Mouse (Mus musculus): ENCODE measurements at regions not wholly inside any gene's neighbourhood (a gene's known extent, or its start where the extent isn't known, plus 50 kb on each side); places are given as distances from the start of the nearest gene placed in this dataset.

DNA sequence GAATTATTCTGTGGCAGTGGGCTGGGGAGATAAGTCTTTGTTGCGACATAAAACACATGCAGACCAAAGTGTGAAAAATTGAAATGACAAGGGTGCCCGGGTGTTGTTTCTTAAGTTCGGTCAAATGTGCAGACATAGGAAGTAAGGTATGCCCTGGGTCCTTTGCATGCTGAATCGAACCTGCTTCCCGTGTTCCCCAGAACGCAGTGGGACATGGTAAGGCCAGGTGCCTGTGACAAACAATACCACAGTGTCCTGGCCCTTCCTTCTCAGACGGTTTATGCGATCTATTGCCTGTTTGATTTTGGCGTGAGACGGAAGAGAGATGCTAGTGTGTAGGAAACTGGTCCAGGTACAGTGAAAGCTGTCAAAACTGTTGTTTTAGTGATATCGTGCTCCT, 1022.1 kb downstream of the Adgrl2 start:
- DNase-seq (ENCODE audit: low spot score) = no peak

DNA sequence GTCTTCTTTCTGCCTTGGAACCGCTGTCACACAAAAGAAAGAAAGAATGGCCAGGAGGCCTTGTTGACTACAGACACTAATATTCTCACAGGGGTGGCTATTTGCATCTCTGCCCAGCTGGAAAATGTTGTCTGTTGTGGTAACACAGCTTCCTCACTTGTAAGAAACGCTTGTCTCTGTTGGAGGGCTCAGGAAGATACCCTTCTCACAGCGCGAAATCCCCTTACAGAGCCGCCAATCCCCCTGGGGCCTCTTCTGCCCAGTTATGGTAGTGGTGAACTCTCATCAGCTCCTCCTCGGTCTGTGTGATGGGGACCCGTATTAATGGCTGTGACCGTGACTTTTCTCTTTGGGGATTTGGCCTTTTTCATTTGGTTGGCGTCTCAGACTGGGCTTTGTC, 1022.5 kb downstream of the Adgrl2 start:
- DNase-seq (ENCODE audit: low spot score) = no peak

DNA sequence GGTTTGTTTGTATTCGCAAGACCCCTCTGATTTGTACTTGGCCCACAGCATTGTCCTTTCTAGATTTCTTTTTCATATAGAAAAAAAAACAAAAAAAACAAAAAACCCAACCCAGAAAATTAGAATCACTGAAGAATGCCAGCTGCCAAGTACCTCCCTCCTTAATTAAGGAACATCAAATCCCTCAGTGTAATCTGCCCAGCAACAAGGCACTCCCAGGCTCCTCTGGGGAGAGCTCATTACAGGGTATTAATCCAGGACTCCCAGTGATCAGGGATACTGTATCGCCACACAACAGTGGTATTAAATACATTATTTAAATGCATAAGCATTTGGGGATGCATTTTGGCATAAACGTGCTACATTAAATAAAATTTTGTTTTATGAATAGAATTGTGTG, 1023.1 kb downstream of the Adgrl2 start:
- no peak for DNase-seq (ENCODE audit: low spot score)

DNA sequence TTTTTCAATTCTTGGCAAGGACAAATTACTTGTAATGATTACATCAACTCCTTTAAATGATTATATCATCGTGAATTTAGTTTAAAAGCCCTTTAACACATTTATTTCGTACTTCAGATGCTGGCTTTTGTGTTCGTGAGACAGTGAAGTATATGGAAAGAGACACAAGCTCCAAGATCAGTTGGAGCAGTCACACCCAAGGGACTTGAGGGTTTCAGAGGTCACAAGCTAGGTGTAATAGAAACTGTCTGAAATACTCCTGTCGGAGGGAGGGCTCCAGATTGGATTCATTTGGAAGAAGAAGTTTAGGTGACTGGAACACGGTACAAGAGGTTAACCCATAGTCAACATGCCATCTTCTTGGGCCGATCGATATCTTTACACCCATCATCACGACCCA, 1023.5 kb downstream of the Adgrl2 start:
- no peak for DNase-seq (ENCODE audit: low spot score)

DNA sequence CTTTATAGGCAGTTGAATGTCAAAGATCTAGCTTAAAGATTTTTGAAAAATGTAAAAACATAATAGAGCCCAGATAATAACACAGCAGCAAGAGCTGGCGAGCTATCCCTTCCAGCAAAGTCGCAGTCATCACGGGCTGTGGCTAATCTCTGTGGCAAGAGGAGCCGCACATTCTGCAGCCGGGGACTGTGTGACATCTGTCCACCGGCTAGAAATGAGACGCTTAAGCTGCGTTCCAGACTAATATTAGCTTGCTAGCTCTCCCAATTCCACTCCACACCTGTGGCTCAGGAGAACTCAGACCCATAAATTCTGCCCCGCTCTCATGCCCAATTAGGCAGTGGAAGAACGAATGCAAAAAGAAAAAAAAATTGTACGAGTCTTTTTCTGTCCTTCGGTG, 1024.0 kb downstream of the Adgrl2 start:
- DNase-seq (ENCODE audit: low spot score) = no peak

DNA sequence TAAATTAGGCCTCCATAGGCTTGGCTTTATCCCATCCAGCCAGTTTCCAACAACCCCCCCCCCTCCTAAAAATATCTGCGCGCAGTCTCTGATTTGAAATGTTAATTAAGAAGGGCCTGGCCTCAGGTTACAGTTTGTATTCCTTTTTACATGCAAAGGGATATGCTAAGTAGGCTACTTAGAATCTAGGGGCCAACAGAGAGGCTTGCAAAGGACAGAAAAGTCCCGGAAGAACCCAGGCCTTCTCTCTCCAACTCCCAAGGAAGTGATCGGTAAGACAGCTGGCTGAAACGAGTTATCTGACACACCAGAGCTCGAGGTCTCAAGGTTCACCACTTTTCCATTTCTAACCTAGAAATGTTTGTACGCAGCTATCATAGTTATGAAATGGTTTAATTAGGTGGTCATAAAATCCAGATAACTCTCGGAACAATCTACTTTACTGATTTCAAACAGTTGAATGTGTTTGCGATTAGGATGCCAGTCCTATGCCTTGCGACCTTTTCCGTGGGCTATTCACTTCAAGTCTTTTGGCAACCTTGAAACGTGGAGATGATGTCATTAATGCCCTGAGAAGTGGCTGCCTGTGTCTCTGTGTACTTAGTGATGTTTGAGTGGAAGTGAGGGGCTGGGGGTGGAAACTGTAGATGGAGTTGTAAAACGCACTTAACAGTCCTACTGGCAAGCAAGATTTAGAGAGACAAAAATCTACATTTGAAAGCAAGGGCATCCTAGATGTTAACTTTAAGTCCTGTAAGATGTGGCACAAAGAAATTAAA, 1026.5 kb downstream of the Adgrl2 start:
- DNase-seq (ENCODE audit: low spot score) = no peak

DNA sequence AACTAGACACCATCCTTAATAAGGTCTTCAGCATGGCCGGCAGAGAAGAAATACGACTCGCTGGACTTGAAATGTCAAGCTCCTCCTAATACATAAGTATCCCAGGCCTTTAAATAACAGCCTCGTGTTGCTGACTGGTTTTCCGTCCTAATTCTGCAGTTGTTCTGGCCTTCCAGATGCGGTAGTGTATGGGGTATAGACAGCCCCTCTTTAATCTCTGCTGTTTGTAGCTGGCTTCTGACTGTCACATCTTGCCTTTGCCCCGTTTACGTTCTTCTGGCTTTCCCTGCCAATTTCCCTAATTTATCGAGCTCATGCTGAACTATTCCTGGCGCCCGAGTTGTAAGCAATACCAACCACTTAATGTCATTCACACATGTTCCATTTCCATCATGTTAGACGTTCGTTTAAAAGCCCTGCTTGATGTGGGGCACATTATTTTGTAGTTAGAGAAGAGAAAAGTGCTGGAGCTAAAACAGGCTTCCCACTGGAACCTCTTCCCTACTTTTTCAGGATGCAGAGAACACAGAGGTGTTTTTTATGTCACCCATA, 1042.2 kb downstream of the Adgrl2 start:
- no peak for DNase-seq (ENCODE audit: low spot score)

DNA sequence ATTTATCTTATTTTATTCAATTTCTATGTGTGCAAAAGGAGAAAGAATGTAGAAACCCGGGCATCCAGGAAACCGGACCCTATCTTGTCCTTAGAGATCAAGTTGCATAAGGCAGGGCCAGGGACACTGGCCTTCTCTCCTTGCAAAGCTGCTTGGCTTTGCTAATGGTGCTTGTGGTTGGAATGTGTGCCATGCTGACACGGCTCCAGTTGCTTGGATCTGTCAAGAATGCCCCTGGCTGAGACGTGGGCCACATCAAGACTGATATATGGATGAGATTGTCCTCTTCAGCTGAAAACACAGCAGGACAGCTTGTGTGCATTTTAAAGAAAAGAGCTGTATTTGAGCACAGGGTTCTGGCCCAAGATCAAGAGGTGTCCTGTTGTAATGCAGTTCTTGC, 1047.0 kb downstream of the Adgrl2 start:
- no peak for DNase-seq (ENCODE audit: low spot score)

DNA sequence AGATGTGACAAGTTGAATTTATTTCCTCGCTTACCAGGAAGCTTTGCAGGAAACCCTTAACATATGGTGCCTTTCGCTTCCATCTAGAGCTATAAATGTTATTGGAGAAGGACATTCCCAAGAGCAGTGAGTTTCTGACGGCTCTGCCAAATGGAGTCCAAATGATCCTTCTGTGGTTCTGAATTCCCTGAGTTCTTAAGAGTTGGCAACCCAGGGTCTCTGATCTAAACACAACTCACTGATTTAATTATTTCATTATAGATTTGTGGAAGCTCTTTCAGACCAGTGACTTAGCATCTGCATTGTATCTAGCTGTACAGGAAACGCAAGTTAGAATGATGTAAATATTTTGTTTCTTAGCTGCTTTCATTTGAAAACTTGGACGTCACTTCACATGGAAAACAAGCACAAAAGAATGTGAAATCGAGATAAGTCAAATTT, 1059.5 kb downstream of the Adgrl2 start:
- DNase-seq (ENCODE audit: low spot score) = peak; percentile 1

DNA sequence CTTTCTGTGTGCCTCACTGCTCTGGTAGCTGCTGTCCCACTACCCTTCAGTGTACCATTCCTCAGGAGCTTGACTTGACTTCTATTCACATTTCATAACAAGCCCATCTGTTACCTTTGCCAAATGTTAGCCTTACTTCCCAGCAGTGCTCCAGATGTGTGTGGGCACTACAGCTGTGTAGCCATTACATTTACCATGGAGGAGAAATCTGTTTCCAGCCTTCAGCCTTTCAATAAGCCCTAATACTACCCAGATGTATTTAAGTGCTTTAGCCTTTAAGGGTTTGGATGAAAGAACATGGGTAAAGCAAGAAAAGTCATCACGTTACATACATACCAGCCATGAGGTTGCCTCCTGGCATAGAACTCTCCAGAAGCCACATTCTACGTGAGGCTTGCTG, 1068.0 kb downstream of the Ttll7 start:
- no peak for DNase-seq (ENCODE audit: low spot score)

DNA sequence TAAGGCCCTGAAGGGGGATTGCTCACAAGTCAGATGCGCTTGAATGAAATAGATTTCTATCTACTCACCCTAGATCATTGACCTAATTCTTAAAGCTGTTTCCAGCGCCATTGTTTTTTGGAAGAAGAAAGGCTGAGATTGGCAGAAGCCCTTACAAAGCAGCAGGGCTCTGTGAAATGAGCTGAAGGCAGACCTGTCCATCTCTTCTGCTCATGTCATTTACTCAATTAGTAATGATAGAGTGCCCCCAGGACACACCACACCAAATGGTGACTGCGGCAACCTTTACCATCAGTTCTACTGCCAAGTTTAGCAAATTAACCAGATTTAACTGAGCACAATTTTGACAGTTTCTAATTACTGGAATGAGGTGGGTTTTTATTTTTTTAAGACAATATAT, 1067.5 kb downstream of the Ttll7 start:
- DNase-seq (ENCODE audit: low spot score) = no peak

DNA sequence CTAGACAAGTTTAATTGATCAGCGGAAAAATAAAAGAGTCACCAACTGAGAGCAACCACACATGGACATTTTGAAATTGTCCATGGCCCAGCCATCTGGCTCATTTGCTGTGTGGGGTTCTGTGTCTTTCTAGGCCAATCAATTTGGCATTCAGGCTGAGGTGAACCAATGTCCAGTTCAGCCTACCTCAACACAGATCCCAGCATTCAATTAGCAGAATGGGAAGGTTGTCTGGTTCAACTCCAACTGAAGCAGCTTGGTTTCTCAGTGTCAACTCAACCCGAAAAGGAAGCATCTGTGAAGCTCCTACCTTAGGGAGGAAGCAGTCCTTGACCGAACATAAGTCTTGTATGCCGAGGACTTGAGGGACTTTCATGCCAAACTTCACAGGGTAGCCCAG, 1067.0 kb downstream of the Ttll7 start:
- no peak for DNase-seq (ENCODE audit: low spot score)

DNA sequence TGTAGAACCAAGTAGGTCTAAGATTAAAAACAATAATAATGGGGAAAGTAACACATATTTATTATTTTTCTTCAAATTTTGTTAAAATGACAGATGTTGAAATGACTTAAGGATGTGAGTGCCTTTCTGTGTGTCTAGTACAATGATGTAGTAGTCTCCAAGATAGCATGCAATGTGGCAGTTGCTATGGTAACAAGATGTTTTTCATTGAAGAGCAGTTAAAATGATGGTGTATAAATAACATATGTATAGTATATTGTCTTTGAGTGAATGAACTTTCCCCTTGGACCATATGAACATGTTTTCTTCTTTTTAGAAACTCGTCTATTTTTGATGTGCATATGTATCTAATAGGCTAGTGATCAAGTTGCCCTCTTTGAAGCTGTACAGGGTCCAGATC, 1044.6 kb downstream of the Ttll7 start:
- DNase-seq (ENCODE audit: low spot score) = no peak

DNA sequence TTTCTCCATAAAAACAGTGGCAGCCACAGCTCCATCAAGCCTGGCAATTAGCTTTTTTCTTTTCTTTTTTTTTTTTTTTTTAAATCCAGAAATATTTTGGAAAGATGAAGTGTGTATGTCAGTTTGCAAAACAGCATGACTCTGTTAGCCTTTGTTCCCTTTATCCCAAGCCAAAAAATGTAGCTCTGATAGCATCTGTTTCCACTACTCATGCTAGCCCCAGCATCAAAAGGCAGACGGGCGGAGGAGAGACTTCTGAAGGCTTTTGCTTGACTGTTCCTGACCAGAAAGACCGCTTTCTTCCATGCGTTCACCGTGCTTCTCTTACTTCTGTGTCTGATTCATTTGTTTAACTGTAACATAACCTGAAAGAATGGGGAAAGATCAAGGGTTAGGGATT, 1039.5 kb downstream of the Ttll7 start:
- no peak for DNase-seq (ENCODE audit: low spot score)

DNA sequence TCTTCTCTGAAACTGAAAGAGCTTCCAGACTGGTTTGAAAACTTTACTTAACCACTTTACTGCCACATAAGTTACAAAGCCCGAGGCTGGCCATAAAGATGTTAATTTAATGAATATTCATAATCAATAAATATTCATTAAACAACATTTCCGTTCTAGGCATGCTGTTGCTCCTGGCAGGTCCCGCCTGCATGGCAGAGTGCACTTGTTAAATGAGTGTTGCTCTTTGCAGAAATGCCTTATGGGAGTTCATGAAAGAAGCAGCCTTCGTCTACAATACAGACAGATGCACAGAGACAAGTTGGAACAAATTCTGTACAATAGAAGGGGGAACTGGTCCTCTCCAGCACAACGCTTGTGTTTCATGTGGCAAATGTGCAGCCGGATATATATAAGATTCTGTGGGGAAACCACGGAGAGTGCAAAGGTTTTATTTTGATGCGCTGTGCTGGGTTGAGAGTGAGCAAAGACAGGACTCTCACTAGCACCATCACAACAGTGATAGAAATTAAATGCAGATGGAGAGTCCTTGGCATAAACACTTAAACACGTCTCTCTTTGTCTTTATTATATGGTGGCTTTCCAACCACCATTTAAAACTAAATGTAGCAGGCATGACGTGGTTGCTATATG, 1034.2 kb downstream of the Ttll7 start:
- DNase-seq (ENCODE audit: low spot score) = no peak

DNA sequence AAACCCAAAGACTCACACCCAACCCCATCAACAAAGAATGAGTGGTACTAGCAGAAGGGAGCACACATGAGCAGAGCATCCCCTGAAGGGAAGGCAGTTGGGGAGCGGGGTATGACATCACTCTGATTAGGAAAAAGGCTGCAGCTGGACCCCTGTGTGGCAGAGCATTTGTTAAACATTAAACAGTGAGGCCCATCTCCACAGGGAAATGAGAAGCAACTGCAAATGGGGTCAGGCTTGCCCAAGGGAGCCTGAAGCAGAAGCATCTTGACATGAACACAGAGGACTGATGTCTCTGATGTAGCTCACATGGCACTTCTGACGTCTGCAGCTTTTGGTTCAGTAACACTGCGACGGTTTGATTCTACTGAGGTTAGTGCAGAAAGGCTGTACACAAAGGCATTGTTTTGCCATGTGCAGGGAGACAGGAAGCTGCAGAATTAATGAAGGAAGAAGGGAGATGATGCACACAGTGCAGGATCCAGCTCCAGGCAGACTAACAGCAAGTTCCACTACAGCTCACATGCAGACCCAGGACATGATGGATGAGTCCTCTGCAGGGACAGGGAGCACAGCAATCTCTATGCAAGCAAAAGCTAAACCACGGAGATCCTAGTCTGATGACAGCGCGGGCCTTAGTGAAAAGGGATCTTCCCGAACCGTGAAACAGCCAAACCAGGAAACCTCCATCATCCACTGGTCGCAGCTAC, 1030.9 kb downstream of the Ttll7 start:
- no peak for DNase-seq (ENCODE audit: low spot score)

DNA sequence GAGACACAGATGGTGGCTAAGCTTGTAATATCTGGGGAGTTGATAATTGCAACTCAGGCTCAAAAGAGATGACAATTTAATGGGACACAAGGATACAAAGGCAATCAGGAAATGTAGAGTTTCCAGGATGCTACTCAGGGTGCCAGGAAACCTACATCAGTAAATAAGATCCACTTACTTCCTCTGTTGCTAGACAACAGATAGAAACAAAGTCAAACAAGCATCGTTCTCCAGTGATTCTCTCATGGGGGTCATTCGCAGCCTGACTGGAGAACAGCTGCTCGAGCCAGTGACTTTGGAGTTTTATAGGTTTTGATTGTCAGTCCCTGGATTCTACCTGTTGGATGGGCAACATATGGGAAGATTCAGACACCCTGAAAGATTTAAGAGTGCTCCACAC, 1026.5 kb downstream of the Ttll7 start:
- no peak for DNase-seq (ENCODE audit: low spot score)

DNA sequence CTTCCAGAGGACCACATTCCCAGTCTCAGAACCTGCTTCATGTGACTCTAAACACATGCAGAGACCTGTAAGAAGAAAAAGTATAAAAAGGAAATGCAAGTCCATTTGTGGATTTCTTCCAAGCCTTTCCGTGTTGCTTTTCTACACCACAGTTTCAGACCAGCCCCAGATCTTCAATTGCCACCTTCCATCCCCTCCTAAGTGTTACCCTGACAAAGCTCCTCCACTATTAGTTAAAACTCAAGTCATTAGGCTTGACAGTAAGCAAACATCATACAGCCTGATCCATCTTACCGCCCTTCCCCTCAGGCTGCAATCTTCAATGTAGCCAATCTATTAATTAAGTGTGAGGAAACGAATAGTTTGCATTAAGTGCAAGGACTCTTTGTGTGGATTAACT, 1016.1 kb downstream of the Ttll7 start:
- DNase-seq (ENCODE audit: low spot score) = no peak

DNA sequence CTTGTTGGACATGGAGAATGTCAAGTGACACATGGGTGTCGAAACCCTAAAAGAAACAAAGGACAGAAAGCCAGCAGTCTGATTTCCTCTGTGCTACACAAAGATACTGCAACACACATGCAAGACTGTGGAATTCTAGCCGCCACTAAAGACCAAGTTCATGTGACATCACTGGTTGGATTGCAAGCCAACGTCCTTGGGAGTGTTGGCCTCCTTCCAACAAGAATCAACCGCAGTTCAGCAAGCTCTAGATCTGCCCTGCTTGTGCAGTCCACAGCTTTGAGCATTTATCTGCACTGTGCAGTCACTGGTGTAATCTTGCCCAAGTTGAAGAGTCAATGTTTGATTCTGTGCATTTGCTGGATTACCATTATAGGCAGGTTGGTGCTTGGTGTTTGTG, 1001.2 kb downstream of the Ttll7 start:
- DNase-seq (ENCODE audit: low spot score) = no peak

DNA sequence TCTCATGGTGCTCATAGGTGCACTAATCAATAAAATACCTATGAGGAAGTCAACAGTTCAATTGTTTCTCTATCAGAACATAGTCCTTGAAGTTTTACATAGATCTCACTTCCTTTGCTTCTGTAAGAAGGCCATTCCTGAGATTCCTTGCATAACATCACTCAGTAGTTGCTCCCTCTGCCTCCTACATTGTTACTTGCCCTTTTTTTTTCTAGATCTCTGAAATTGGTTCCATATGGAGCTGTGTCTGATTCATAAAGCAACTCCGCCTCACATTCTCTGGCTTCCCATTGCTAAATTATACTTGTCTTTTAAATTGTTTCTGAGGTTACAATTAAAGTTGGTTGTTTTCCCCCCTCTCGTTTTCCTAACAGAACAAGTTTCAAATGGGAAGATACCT, 1000.7 kb downstream of the Ttll7 start:
- DNase-seq (ENCODE audit: low spot score) = no peak

DNA sequence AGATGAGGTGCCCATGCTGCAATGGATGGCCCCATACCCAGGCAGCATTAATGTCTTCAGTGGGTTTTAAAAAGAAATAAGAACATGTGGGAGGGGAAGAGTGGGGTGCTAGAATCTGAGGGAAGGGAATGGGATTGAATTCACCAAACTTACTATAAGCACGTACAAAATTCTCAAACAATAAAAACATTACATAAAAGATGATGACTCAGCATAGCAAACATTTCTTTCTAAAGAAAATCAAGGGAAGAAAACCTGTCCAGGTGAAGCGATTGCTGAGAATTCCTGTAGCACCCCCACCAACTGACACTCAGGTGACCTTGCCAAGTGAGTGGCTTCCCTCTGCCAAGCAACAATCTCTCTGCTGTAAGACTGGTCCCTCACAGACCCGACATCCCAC, 989.2 kb downstream of the Ttll7 start:
- no peak for DNase-seq (ENCODE audit: low spot score)

DNA sequence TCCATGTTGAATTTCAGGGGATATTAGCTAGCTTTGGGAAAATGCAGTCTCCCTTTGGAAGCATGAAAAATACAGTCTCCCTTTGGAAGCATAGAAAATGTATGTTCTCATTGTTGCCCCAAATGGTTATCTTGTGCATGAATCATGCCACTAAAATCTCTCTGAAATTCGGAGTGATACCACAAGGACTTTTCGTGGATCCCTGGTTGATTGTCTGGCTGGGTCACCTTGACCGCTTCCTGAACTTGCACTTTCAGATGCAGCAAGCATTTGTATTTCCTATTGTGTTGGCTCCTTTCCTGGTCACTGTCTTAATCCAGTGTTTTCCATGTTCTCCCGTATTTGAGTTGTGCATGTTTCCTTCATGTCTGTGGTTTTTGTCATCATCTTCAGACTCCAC, 986.6 kb downstream of the Ttll7 start:
- no peak for DNase-seq (ENCODE audit: low spot score)

DNA sequence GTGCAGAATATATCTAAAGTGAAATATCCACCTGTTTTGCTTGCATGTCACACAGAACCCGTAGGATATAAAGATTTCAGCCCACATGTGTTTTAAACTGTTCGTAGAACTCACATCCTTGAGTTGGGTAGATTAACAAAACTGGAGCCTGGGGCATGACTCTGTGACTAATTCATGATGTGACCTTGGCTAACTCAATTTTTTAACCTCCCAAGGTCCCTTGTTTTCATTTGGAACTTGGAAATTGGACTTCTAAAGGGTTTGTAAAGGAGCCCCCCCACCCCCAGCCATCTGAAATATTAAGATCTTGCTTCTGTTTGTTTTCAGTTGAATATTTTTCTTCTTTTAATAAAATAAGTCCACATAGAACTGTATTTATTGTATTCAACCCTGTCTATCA, 983.5 kb downstream of the Ttll7 start:
- DNase-seq (ENCODE audit: low spot score) = no peak

Data from yolk sac, embryonic 10.5 days (tissue).